Mouse (Mus musculus) CH12.LX (cell line): ENCODE results near the gene Bclaf1. TPM values are rescaled to one million over a fixed set of nuclear protein-coding genes. Genes with fewer than 3 reads are reported as not detected.
A peak's percentile ranks its signal among the peaks of the same experiment; 100 is the strongest.

Source experiments
- DNase-seq: peaks from one replicate; pipeline ENCODE4 v3.0.0-alpha.2; 2013; ENCODE audit errors: extremely low read depth
- H3K27ac ChIP-seq: 2 replicates; pipeline ENCODE4 v1.5.1; 2012; ENCODE audit warnings: low read depth, mild to moderate bottlenecking, control low read depth, moderate library complexity; ENCODE audit not compliant: insufficient read depth
- H3K27me3 ChIP-seq: replicated peaks from 2 replicates; pipeline ENCODE3; 2012; ENCODE audit warnings: inconsistent platforms
- H3K36me3 ChIP-seq, 2 experiments: replicated peaks in 1 of 2; 2 replicates each; pipeline versions ENCODE3 to v1.6.1; 2012; ENCODE audit warnings: inconsistent platforms in 1 of 2, low read length in 1 of 2, mild to moderate bottlenecking in 1 of 2, mixed read lengths in 1 of 2, moderate library complexity in 1 of 2; ENCODE audit not compliant: control insufficient read depth in 1 of 2, insufficient read depth in 1 of 2
- H3K4me1 ChIP-seq, 2 experiments: 2 replicates each; pipeline ENCODE4 v1.6.1; 2012; ENCODE audit warnings: inconsistent platforms in 1 of 2, moderate library complexity in 1 of 2; ENCODE audit not compliant: insufficient read depth in 2 of 2, control insufficient read depth in 1 of 2
- H3K4me2 ChIP-seq: 2 replicates; pipeline ENCODE4 v1.6.1; 2012; ENCODE audit warnings: low read depth, mild to moderate bottlenecking, control low read depth; ENCODE audit not compliant: poor library complexity, insufficient read depth, severe bottlenecking
- H3K4me3 ChIP-seq, 3 experiments: fragments of 150-350 bp in 1 of 3; sonication (generic) in 1 of 3; replicated peaks in 1 of 3; 2 replicates each; pipeline versions ENCODE3 to v1.5.1; 2011 to 2012; ENCODE audit warnings: low read depth in 2 of 3, low read length in 2 of 3, mild to moderate bottlenecking in 2 of 3, moderate library complexity in 2 of 3, control low read depth in 1 of 3, improper control_type of control experiment in 1 of 3, inconsistent platforms in 1 of 3, mixed read lengths in 1 of 3; ENCODE audit not compliant: poor library complexity in 1 of 3
- H3K79me2 ChIP-seq: replicated peaks from 2 replicates; pipeline ENCODE4 v1.6.1; 2012; ENCODE audit warnings: mild to moderate bottlenecking, moderate library complexity; ENCODE audit not compliant: control insufficient read depth, poor library complexity, insufficient read depth, severe bottlenecking; ENCODE audit errors: extremely low read depth
- H3K9ac ChIP-seq: 2 replicates; pipeline ENCODE4 v1.6.1; 2012; ENCODE audit warnings: low read depth, mild to moderate bottlenecking, control low read depth, moderate library complexity; ENCODE audit not compliant: insufficient read depth
- H3K9me3 ChIP-seq: replicated peaks from 2 replicates; pipeline ENCODE3; 2012; ENCODE audit warnings: low read length, inconsistent platforms, mixed read lengths
- BHLHE40 ChIP-seq: IDR thresholded peaks from 2 replicates; pipeline ENCODE4 v1.6.1; 2011; ENCODE audit warnings: mild to moderate bottlenecking, low read depth, low read length, improper control_type of control experiment
- CHD1 ChIP-seq: IDR thresholded peaks from 2 replicates; pipeline ENCODE4 v1.6.1; 2012; ENCODE audit warnings: low read depth, low read length, improper control_type of control experiment, inconsistent platforms
- CTCF ChIP-seq, 2 experiments: IDR thresholded peaks in 1 of 2; conservative IDR thresholded peaks in 1 of 2; 2 replicates each; pipeline ENCODE4 v1.5.1; 2011 to 2012; ENCODE audit warnings: low read depth in 2 of 2, low read length in 2 of 2, improper control_type of control experiment in 1 of 2, inconsistent platforms in 1 of 2, mild to moderate bottlenecking in 1 of 2, moderate library complexity in 1 of 2
- E2F4 ChIP-seq: IDR thresholded peaks from 2 replicates; pipeline ENCODE4 v1.6.1; 2011; ENCODE audit warnings: low read depth, low read length, improper control_type of control experiment; ENCODE audit not compliant: insufficient replicate concordance
- EP300 ChIP-seq: IDR thresholded peaks from 2 replicates; pipeline ENCODE4 v1.6.1; 2011; ENCODE audit warnings: low read length, improper control_type of control experiment
- ETS1 ChIP-seq: conservative IDR thresholded peaks from 2 replicates; pipeline ENCODE4 v1.6.1; 2012; ENCODE audit warnings: low read depth, mild to moderate bottlenecking, inconsistent platforms, low read length, improper control_type of control experiment, moderate library complexity
- GABPA ChIP-seq: IDR thresholded peaks from 2 replicates; pipeline ENCODE4 v1.6.1; 2012; ENCODE audit warnings: low read depth, low read length, improper control_type of control experiment, inconsistent platforms; ENCODE audit not compliant: insufficient replicate concordance
- HCFC1 ChIP-seq: IDR thresholded peaks from 2 replicates; pipeline ENCODE4 v1.6.1; 2012; ENCODE audit warnings: low read depth, mild to moderate bottlenecking, inconsistent platforms, low read length, improper control_type of control experiment
- IRF4 ChIP-seq: IDR thresholded peaks from 2 replicates; pipeline ENCODE4 v1.6.1; 2014; ENCODE audit warnings: low read depth, mild to moderate bottlenecking, inconsistent platforms, low read length, improper control_type of control experiment
- JUN ChIP-seq: IDR thresholded peaks from 2 replicates; pipeline ENCODE4 v1.6.1; 2011; ENCODE audit warnings: low read depth, mild to moderate bottlenecking, low read length, improper control_type of control experiment, moderate library complexity; ENCODE audit not compliant: insufficient read depth
- JUND ChIP-seq: conservative IDR thresholded peaks from 2 replicates; pipeline ENCODE4 v1.6.1; 2011; ENCODE audit warnings: low read depth, low read length, improper control_type of control experiment
- KAT2A ChIP-seq: IDR thresholded peaks from 2 replicates; pipeline ENCODE4 v1.6.1; 2012; ENCODE audit warnings: low read length, improper control_type of control experiment, inconsistent platforms; ENCODE audit not compliant: insufficient replicate concordance
- MAFK ChIP-seq: IDR thresholded peaks from 2 replicates; pipeline ENCODE4 v1.6.1; 2011; ENCODE audit warnings: low read length, improper control_type of control experiment; ENCODE audit not compliant: insufficient replicate concordance
- MAX ChIP-seq: IDR thresholded peaks from 2 replicates; pipeline ENCODE4 v1.6.1; 2011; ENCODE audit warnings: low read length, improper control_type of control experiment
- MAZ ChIP-seq: IDR thresholded peaks from 2 replicates; pipeline ENCODE4 v1.6.1; 2012; ENCODE audit warnings: low read depth, mild to moderate bottlenecking, inconsistent platforms, low read length, improper control_type of control experiment, moderate library complexity
- MEF2A ChIP-seq: IDR thresholded peaks from 2 replicates; pipeline ENCODE4 v1.6.1; 2014; ENCODE audit warnings: low read depth, mild to moderate bottlenecking, inconsistent platforms, low read length, improper control_type of control experiment, borderline replicate concordance
- MXI1 ChIP-seq: IDR thresholded peaks from 2 replicates; pipeline ENCODE4 v1.6.1; 2011; ENCODE audit warnings: mild to moderate bottlenecking, low read depth, low read length, improper control_type of control experiment
- NRF1 ChIP-seq: IDR thresholded peaks from 2 replicates; pipeline ENCODE4 v1.6.1; 2014; ENCODE audit warnings: low read depth, mild to moderate bottlenecking, inconsistent platforms, low read length, improper control_type of control experiment, moderate library complexity
- PAX5 ChIP-seq: IDR thresholded peaks from 2 replicates; pipeline ENCODE4 v1.6.1; 2012; ENCODE audit warnings: low read length, inconsistent platforms, mixed read lengths
- POLR2A ChIP-seq: IDR thresholded peaks from 2 replicates; pipeline ENCODE4 v1.6.1; 2011; ENCODE audit warnings: low read depth, mild to moderate bottlenecking, improper control_type of control experiment, low read length
- POLR2AphosphoS2 ChIP-seq: IDR thresholded peaks from 2 replicates; pipeline ENCODE4 v1.6.1; 2011; ENCODE audit warnings: low read depth, low read length, improper control_type of control experiment
- RAD21 ChIP-seq: IDR thresholded peaks from 2 replicates; pipeline ENCODE4 v1.6.1; 2011; ENCODE audit warnings: low read depth, mild to moderate bottlenecking, low read length, improper control_type of control experiment, moderate library complexity
- RCOR1 ChIP-seq: conservative IDR thresholded peaks from 2 replicates; pipeline ENCODE4 v1.6.1; 2012; ENCODE audit warnings: low read depth, mild to moderate bottlenecking, inconsistent platforms, low read length, improper control_type of control experiment
- SMC3 ChIP-seq: IDR thresholded peaks from 2 replicates; pipeline ENCODE4 v1.6.1; 2011; ENCODE audit warnings: low read depth, low read length, improper control_type of control experiment
- TCF12 ChIP-seq: IDR thresholded peaks from 2 replicates; pipeline ENCODE4 v1.6.1; 2014; ENCODE audit warnings: low read depth, mild to moderate bottlenecking, inconsistent platforms, low read length, improper control_type of control experiment
- UBTF ChIP-seq: IDR thresholded peaks from 2 replicates; pipeline ENCODE4 v1.6.1; 2012; ENCODE audit warnings: low read depth, mild to moderate bottlenecking, inconsistent platforms, low read length, improper control_type of control experiment, moderate library complexity
- USF1 ChIP-seq: IDR thresholded peaks from 2 replicates; pipeline ENCODE4 v1.6.1; 2014; ENCODE audit warnings: low read depth, mild to moderate bottlenecking, inconsistent platforms, low read length, improper control_type of control experiment
- USF2 ChIP-seq: conservative IDR thresholded peaks from 2 replicates; pipeline ENCODE4 v1.6.1; 2011; ENCODE audit warnings: low read depth, low read length, improper control_type of control experiment
- ZC3H11A ChIP-seq: IDR thresholded peaks from 2 replicates; pipeline ENCODE4 v1.6.1; 2012; ENCODE audit warnings: low read depth, mild to moderate bottlenecking, inconsistent platforms, low read length, improper control_type of control experiment
- ZMIZ1 ChIP-seq: IDR thresholded peaks from 2 replicates; pipeline ENCODE4 v1.6.1; 2012; ENCODE audit warnings: low read depth, mild to moderate bottlenecking, inconsistent platforms, low read length, improper control_type of control experiment
- ZNF384 ChIP-seq: IDR thresholded peaks from 2 replicates; pipeline ENCODE4 v1.6.1; 2012; ENCODE audit warnings: low read depth, low read length, improper control_type of control experiment, inconsistent platforms
- dilution Hi-C: fragments of 300-500 bp; cut with MboI; formaldehyde crosslinking; loops from 2 replicates; pipeline ENCODE4 v1.14.3; 2020; ENCODE audit warnings: low sequenced_read_pairs; ENCODE audit not compliant: extremely low pct_unique_long_range_greater_than_20kb, extremely low pct_ligation_motif_present
- in situ Hi-C: fragments of 300-500 bp; cut with MboI; formaldehyde crosslinking; loops from 3 replicates; pipeline ENCODE4 v1.14.3; 2019; ENCODE audit warnings: low sequenced_read_pairs, low pct_ligation_motif_present, low pct_unique_long_range_greater_than_20kb, mixed read lengths
- polyA plus RNA-seq: library from polyadenylated mRNA; unstranded; fragments of >175 nt; gene quantifications from 2 replicates; pipeline ENCODE4 v1.2.1, GENCODE M21; 2012; ENCODE audit warnings: low read depth; ENCODE audit not compliant: insufficient read length
- total RNA-seq, 2 experiments: library from RNA; depleted of rRNA; stranded (reverse); fragments of 300-350 nt in 1 of 2; fragments of >200 nt in 1 of 2; gene quantifications; 2 replicates each; pipeline ENCODE4 v1.2.3; 2012 to 2014

The Bclaf1 gene
- total and polyA plus RNA-seq, 3 experiments = 84.2 to 242 (median 186) TPM

DNA sequence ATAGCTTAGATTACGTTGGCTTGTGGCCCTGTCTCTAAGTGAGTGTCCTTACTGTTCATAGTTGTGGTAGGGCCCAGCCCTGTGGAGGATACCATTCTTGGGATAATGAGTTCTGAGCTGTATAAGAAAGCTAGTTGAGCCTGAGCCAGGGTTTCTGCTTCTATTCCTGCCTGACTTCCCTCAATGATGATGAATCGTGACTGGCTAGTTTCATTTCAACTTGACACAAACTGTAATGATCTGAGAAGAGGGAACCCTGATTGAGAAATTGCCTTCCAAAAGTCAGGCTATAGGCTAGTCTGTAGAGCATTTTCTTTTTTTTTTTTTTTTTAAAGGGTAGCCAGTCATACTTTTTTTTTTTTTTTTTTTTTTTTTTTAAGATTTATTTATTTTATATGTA lies 36.6 kb downstream of the Bclaf1 start:
- peaks cover 5 to 15% of the 10 kb centered on the region in 2 experiments; a peak in 3 of 4 replicates for H3K4me1 ChIP-seq
- H3K4me2 ChIP-seq = peak overlapping the region; percentile 89; the same call in 1 of the 2 replicates
- H3K9ac ChIP-seq = no peak overlapping the region
- in situ Hi-C loops = no loop called here
- H3K27ac ChIP-seq = no peak overlapping the region
- H3K4me3 ChIP-seq = no peak overlapping the region
- H3K9me3 ChIP-seq = no peaks in the 10 kb centered on the region
- no peak for TF ChIP-seq MAFK
- no peak for TF ChIP-seq KAT2A
- no peak for TF ChIP-seq MXI1
- no peak for TF ChIP-seq CTCF (conservative IDR thresholded peaks at IDR 0.05 in 1 of 2, IDR thresholded peaks at IDR 0.05 in 1 of 2; ENCODE audit: low read depth in 2 of 2, low read length in 2 of 2)
- no peak for TF ChIP-seq JUN
- TF ChIP-seq RAD21 = no peak
- no peak for TF ChIP-seq CHD1
- TF ChIP-seq EP300 = no peak
- no peak for TF ChIP-seq USF2
- TF ChIP-seq, all 38 proteins: peak for 0
- Histone ChIP-seq H3K79me2 (no peaks in the 10 kb centered on the region; the same call in 1 of the 2 replicates), H3K36me3 (peaks cover 27 to 56% of the 10 kb centered on the region in 2 experiments), H3K27me3 (no peaks in the 10 kb centered on the region)
- dilution Hi-C loops = no loop called here
- DNase-seq = no peak

DNA sequence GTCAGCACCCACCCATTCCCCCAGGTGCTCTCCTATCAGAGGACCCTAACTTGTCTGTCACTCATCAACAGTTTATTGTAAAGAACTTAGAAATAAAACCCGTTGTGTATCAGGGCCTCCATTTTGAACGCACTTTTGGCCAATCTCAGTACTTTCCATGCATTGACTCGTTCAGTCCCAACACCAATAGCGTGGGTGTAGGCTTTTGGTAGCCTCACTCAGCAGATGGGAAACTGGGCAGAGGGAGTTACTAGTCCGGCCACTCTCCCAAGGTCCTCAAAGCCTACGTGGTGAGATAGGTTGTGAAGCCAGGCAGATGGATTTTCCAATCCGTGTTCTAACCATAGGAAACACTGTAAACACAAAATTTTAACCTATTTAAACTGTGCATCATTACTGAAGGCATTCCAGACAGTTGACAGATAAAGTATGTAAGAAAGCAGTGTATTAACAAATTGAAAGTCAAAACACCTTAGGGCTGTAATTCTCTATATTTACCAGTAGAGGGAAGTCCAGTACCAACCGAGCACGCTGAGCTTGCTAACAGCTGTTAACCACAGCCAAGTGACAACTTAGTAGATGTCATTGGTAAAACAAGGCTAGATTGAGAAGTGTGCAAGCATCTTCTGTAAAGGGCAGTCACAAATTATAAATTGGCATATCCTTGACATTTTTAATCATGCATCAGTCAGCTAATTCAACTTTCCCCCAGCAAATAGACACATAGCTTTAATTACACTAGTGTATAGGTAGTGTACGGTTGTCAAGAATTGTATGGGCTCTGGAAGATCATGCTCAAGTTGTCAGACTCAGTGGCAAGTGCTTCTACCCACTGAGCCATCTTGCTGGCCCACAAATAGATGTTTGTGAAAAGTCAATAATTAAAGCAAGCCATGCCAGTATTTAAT lies 49.5 kb downstream of the Bclaf1 start:
- H3K27ac ChIP-seq = no peak overlapping the region
- dilution Hi-C loops = no loop called here
- H3K9ac ChIP-seq = no peak overlapping the region
- H3K9me3 ChIP-seq = no peaks in the 10 kb centered on the region
- H3K79me2 ChIP-seq = no peaks in the 10 kb centered on the region
- peaks cover 0 to 9% of the 10 kb centered on the region in 2 experiments; a peak in 2 of 4 replicates for H3K4me1 ChIP-seq
- peak; percentile 41 for DNase-seq
- in situ Hi-C loops = no loop called here
- no peaks in the 10 kb centered on the region for H3K27me3 ChIP-seq
- no peak overlapping the region for H3K4me3 ChIP-seq
- H3K36me3 ChIP-seq = peaks cover 25 to 65% of the 10 kb centered on the region in 2 experiments
- no peak overlapping the region for H3K4me2 ChIP-seq
- no peak for TF ChIP-seq UBTF
- no peak for TF ChIP-seq MAX
- no peak for TF ChIP-seq MAZ
- TF ChIP-seq USF1 = no peak
- TF ChIP-seq SMC3 = peak; percentile 76
- no peak for TF ChIP-seq HCFC1
- TF ChIP-seq POLR2AphosphoS2 = no peak
- TF ChIP-seq ZMIZ1 = no peak
- no peak for TF ChIP-seq POLR2A
- TF ChIP-seq RAD21 = peak; percentile 85
- TF ChIP-seq NRF1 = no peak
- TF ChIP-seq MXI1 = no peak
- no peak for TF ChIP-seq USF2
- TF ChIP-seq IRF4 = no peak
- no peak for TF ChIP-seq CHD1
- no peak for TF ChIP-seq RCOR1
- no peak for TF ChIP-seq ZNF384
- TF ChIP-seq BHLHE40 = no peak
- TF ChIP-seq TCF12 = no peak
- TF ChIP-seq ETS1 = no peak
- no peak for TF ChIP-seq MEF2A
- no peak for TF ChIP-seq PAX5
- no peak for TF ChIP-seq GABPA
- TF ChIP-seq JUND = 0 out of 2 replicates have a peak, but pooled peaks have one; percentile 35
- TF ChIP-seq E2F4 = 0 out of 2 replicates have a peak, but pooled peaks have one; percentile 17
- TF ChIP-seq ZC3H11A = peak; percentile 34
